Mouse (Mus musculus) naive thymus-derived CD4-positive, alpha-beta T cell, adult 2 months (primary cell): ENCODE data around the gene Arnt.

Experiments
- DNase-seq: peaks from one replicate; pipeline ENCODE4 v3.0.0-alpha.2; 2011; ENCODE audit warnings: low read depth

The Arnt gene

GRCm38 (mm10) chr3:95457758-95458157 lies 23.6 kb downstream of the Arnt start:
- DNase-seq = no peak

GRCm38 (mm10) chr3:95459381-95459780 lies 25.2 kb downstream of the Arnt start:
- no peak for DNase-seq

- DNase-seq = no peak
Observed at GRCm38 (mm10) chr3:95463852-95464251, 29.7 kb downstream of the Arnt start.

GRCm38 (mm10) chr3:95478966-95479365 lies 44.8 kb downstream of the Arnt start:
- DNase-seq = no peak

GRCm38 (mm10) chr3:95486421-95486820 lies 52.2 kb downstream of the Arnt start:
- no peak for DNase-seq

GRCm38 (mm10) chr3:95488679-95489078 lies 54.5 kb downstream of the Arnt start:
- no peak for DNase-seq

- DNase-seq = no peak
Observed at GRCm38 (mm10) chr3:95490238-95490637, 56.0 kb downstream of the Arnt start.

GRCm38 (mm10) chr3:95494342-95494741 lies 60.2 kb downstream of the Arnt start:
- DNase-seq = peak; percentile 60

GRCm38 (mm10) chr3:95498229-95498628 lies 64.0 kb downstream of the Arnt start:
- no peak for DNase-seq

- no peak for DNase-seq
Observed at GRCm38 (mm10) chr3:95499024-95499423, 64.8 kb downstream of the Arnt start, which contains the start of gene Ctsk. Ctsk (plus strand) TSS chr3:95499256.

GRCm38 (mm10) chr3:95499496-95500140 lies 65.4 kb downstream of the Arnt start:
- no peak for DNase-seq

GRCm38 (mm10) chr3:95502312-95502711 lies 68.1 kb downstream of the Arnt start:
- DNase-seq = no peak

- DNase-seq = no peak
Observed at GRCm38 (mm10) chr3:95509348-95509747, 75.2 kb downstream of the Arnt start.

- peak; percentile 79 for DNase-seq
Observed at GRCm38 (mm10) chr3:95511611-95512180, 77.5 kb downstream of the Arnt start.

- no peak for DNase-seq
Observed at GRCm38 (mm10) chr3:95516614-95517041, 82.4 kb downstream of the Arnt start.

- DNase-seq = peak; percentile 82
Observed at GRCm38 (mm10) chr3:95517493-95517898, 83.3 kb downstream of the Arnt start.

- no peak for DNase-seq
Observed at GRCm38 (mm10) chr3:95518891-95519290, 84.7 kb downstream of the Arnt start.

GRCm38 (mm10) chr3:95519315-95519714 lies 85.1 kb downstream of the Arnt start:
- no peak for DNase-seq

- DNase-seq = no peak
Observed at GRCm38 (mm10) chr3:95520100-95520499, 85.9 kb downstream of the Arnt start.

GRCm38 (mm10) chr3:95521168-95521567 lies 87.0 kb downstream of the Arnt start:
- DNase-seq = no peak

GRCm38 (mm10) chr3:95523662-95524061 lies 89.5 kb downstream of the Arnt start:
- DNase-seq = peak; percentile 76

- no peak for DNase-seq
Observed at GRCm38 (mm10) chr3:95524673-95525072, 90.5 kb downstream of the Arnt start.

GRCm38 (mm10) chr3:95526111-95526510 lies 91.9 kb downstream of the Arnt start:
- no peak for DNase-seq
